ENCODE assay signal across 15 mouse cellular contexts in genomic region chr1:64756640-64757030, GRCm38 (mm10). TPM values are rescaled to one million over a fixed set of nuclear protein-coding genes. Genes with fewer than 3 reads are reported as not detected.
DNase-seq lines count a peak whose midpoint lies in the region; ATAC-seq and TF ChIP-seq lines count a peak whose summit lies in the region.
"Had no signal": no experiment of that assay in that cellular context is flagged by ENCODE, and none has a peak within 500 bp of the region (broad histone marks: within the 10 kb centered on the region; RNA-seq: fewer than 3 reads in every experiment).

No protein-coding gene starts in this region.

- TF ChIP-seq CTCF in kidney, adult 2 months (conservative IDR thresholded peaks at IDR 0.05; ENCODE audit: insufficient read depth, insufficient read length, low read depth, low read length): no peak
- no peak for TF ChIP-seq CTCF in forebrain, postnatal 0 days (IDR thresholded peaks at IDR 0.05; ENCODE audit: low read depth)

- H3K4me1 ChIP-seq in kidney, adult 2 months (ENCODE audit: control insufficient read depth, insufficient read depth, low read length): no peaks in the 10 kb centered on the region; the same call in 1 of the 2 replicates
- peaks cover 7% of the 10 kb centered on the region for H3K4me1 ChIP-seq in embryonic facial prominence, embryonic 15.5 days
- H3K4me1 ChIP-seq in forebrain, postnatal 0 days (ENCODE audit: insufficient read depth): no peaks in the 10 kb centered on the region
- H3K4me1 ChIP-seq: forebrain, embryonic 15.5 days had no signal

- H3K27ac ChIP-seq in kidney, adult 2 months (ENCODE audit: insufficient read depth, low read depth, low read length): no peak overlapping the region
- peak overlapping the region; percentile 65 for H3K27ac ChIP-seq in embryonic facial prominence, embryonic 15.5 days (replicated peaks)
- no peak overlapping the region for H3K27ac ChIP-seq in forebrain, postnatal 0 days (ENCODE audit: low read depth, low read length)
- H3K27ac ChIP-seq: forebrain, embryonic 15.5 days; limb, embryonic 13.5 days had no signal

- H3K27me3 ChIP-seq in kidney, adult 2 months (replicated peaks; ENCODE audit: control insufficient read depth, insufficient read depth, low read length): no peaks in the 10 kb centered on the region
- H3K27me3 ChIP-seq in embryonic facial prominence, embryonic 15.5 days: no peaks in the 10 kb centered on the region
- H3K27me3 ChIP-seq in forebrain, postnatal 0 days (ENCODE audit: insufficient read depth, low read length): no peaks in the 10 kb centered on the region
- H3K27me3 ChIP-seq: forebrain, embryonic 15.5 days; limb, embryonic 13.5 days had no signal

- H3K4me2 ChIP-seq in embryonic facial prominence, embryonic 15.5 days (replicated peaks): 0 out of 2 replicates have a peak overlapping the region, but pooled peaks have one; percentile 1
- H3K4me2 ChIP-seq in forebrain, postnatal 0 days (ENCODE audit: low read depth): no peak overlapping the region
- H3K4me2 ChIP-seq: forebrain, embryonic 15.5 days; limb, embryonic 13.5 days had no signal

- 46% methylated on average over 10 of the region's 10 CpGs for WGBS in kidney, adult 2 months
- WGBS in embryonic facial prominence, embryonic 15.5 days: 48% methylated on average over 10 of the region's 10 CpGs
- WGBS in forebrain, postnatal 0 days: 65% methylated on average over 10 of the region's 10 CpGs

- ATAC-seq in embryonic facial prominence, embryonic 15.5 days (ENCODE audit: insufficient number of reproducible peaks, low FRiP score, low TSS enrichment, low read depth): no peak
- peak; percentile 51; the same call in 1 of the 2 replicates for ATAC-seq in megakaryocyte, adult 5-6 weeks (ENCODE audit: poor library complexity, severe bottlenecking)
- no peak for ATAC-seq in forebrain, postnatal 0 days
- ATAC-seq: forebrain, embryonic 15.5 days had no signal

- no peak overlapping the region for H3K9ac ChIP-seq in embryonic facial prominence, embryonic 15.5 days
- H3K9ac ChIP-seq in forebrain, postnatal 0 days: no peak overlapping the region
- H3K9ac ChIP-seq: forebrain, embryonic 15.5 days; limb, embryonic 13.5 days had no signal

- no peaks in the 10 kb centered on the region for H3K9me3 ChIP-seq in embryonic facial prominence, embryonic 15.5 days (replicated peaks)
- H3K9me3 ChIP-seq in forebrain, postnatal 0 days (ENCODE audit: low read length): no peaks in the 10 kb centered on the region
- H3K9me3 ChIP-seq: forebrain, embryonic 15.5 days; limb, embryonic 13.5 days had no signal

- intact Hi-C loops in gastrocnemius, postnatal 14 days (cut with DNase I; ENCODE audit: low total_unique reads): no loop called here

- no peaks in the 10 kb centered on the region for H3K36me3 ChIP-seq in kidney, adult 2 months (ENCODE audit: control insufficient read depth, insufficient read depth, low read length)
- H3K36me3 ChIP-seq in embryonic facial prominence, embryonic 15.5 days: no peaks in the 10 kb centered on the region
- no peaks in the 10 kb centered on the region for H3K36me3 ChIP-seq in forebrain, postnatal 0 days (ENCODE audit: insufficient read depth)
- H3K36me3 ChIP-seq: forebrain, embryonic 15.5 days; limb, embryonic 13.5 days had no signal

- H3K4me3 ChIP-seq in kidney, adult 2 months (ENCODE audit: insufficient read depth, low read depth, low read length): no peak overlapping the region
- no peak overlapping the region for H3K4me3 ChIP-seq in embryonic facial prominence, embryonic 15.5 days (replicated peaks)
- no peak overlapping the region for H3K4me3 ChIP-seq in forebrain, postnatal 0 days (ENCODE audit: low read depth, low read length)
- H3K4me3 ChIP-seq: forebrain, embryonic 15.5 days; limb, embryonic 13.5 days had no signal

- TF ChIP-seq POLR2A in kidney, adult 2 months (IDR thresholded peaks at IDR 0.05; ENCODE audit: low read depth, low read length): no peak

- peak; percentile 14 for DNase-seq in kidney, adult 2 months
- DNase-seq in kidney, postnatal 14 days: no peak
- DNase-seq in 416B (ENCODE audit: low read depth): peak; percentile 70
- no peak for DNase-seq in forebrain, postnatal 0 days
- DNase-seq in gastrocnemius, postnatal 14 days: no peak
- DNase-seq in left cerebral cortex, adult 18-20 months (ENCODE audit: low spot score in 2 of 2): no peak
- DNase-seq: cerebellum, adult 11-12 months; kidney, adult 18-20 months; layer of hippocampus, adult 9-11 months; midbrain, embryonic 14.5 days; right cerebral cortex, postnatal 25 days had no signal

RNA-seq across cellular contexts. Expression of gene Fzd5, which starts 19.1 kb away (rescaled TPM):
- polyA plus RNA-seq in kidney, adult 2 months (2012; rRNA removed): 9.7 and 13.8 TPM in 2 replicates
- polyA plus RNA-seq in embryonic facial prominence, embryonic 15.5 days (2015; fragmentation: Nextera tagmentation; extraction: Ambion mirVana): 2.1 and 2.3 TPM in 2 replicates
- 1.4 and 1.8 TPM in 2 replicates for total RNA-seq in megakaryocyte, adult 5-6 weeks (2015)
- 1.6 and 2.0 TPM in 2 replicates for total RNA-seq in megakaryocyte, adult 5-6 weeks (2017)
- total RNA-seq in forebrain, postnatal 0 days (2014; rRNA removed): 1.6 and 4.7 TPM in 2 replicates
- polyA plus RNA-seq in forebrain, postnatal 0 days (2015; fragmentation: Nextera tagmentation; extraction: Ambion mirVana): 0.21 and 0.35 TPM in 2 replicates
- total RNA-seq in gastrocnemius, postnatal 14 days (2021): 1 to 10 TPM; 1.6 to 1.8 TPM
- 1 to 10 TPM; 1.4 to 1.8 TPM for total RNA-seq in left cerebral cortex, adult 18-20 months (2021)

Comparison
In these comparisons a context has a peak if more than half of its experiments do, and no peak if none do; other contexts are left out.
1. DNase-seq: peak in kidney, adult 2 months (single experiment) and 416B (single experiment); none in kidney, postnatal 14 days (single experiment), forebrain, postnatal 0 days (single experiment), gastrocnemius, postnatal 14 days (single experiment) and left cerebral cortex, adult 18-20 months (0 of 2).